ENCODE assay signal across 10 mouse cellular contexts in the genomic region with DNA sequence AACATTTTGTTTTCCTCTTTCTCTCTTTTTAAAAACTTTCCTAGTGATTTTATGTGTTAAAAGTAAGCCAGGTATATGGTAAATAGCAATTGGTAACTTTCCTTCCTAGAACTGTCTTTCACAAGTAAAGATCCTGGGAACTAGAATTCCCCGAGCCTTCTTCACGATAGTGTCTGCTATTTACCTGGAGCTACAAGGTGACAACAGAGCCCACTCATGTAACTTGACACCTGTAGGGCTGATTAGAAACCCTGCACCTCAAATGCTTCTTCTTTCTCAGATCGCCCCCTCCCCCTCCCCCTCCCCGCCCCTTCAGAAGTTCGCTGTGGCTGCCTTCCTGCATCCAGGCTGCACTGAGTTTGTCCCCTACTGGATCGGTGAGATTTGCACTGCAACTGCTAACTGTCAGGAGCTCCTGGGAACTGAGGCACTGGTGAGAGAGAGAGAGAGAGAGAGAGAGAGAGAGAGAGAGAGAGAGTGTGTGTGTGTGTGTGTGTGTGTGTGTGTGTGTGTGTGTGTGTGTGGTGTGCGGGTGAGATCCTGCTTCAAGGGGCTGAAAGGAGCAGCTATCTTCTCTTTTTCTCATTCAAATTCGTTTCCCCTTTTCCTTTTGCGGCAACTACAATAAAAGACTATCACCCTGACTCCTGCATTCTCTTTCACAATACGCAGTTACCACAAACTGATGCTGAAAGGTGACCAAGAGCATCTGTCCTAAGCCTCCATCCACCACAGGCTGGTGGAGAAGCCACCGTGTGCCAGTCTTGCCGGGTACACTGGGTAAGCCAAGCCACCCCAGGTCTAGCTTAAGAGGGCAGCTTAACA.
DNase-seq lines count a peak whose midpoint lies in the region; ATAC-seq and TF ChIP-seq lines count a peak whose summit lies in the region.
"Had no signal": no experiment of that assay in that cellular context is flagged by ENCODE, and none has a peak within 500 bp of the region (broad histone marks: within the 10 kb centered on the region; RNA-seq: fewer than 3 reads in every experiment).

No protein-coding gene starts in this region.

- WGBS in forebrain, embryonic 16.5 days: 25% methylated on average over 12 of the region's 12 CpGs
- 15% methylated on average over 12 of the region's 12 CpGs for WGBS in forebrain, embryonic 13.5 days
- 12% methylated on average over 12 of the region's 12 CpGs for WGBS in spleen, adult 2 months
- WGBS in hindbrain, embryonic 14.5 days: 12% methylated on average over 11 of the region's 12 CpGs

- H3K9me3 ChIP-seq in forebrain, embryonic 16.5 days (ENCODE audit: control insufficient read depth, low read length): no peaks in the 10 kb centered on the region
- H3K9me3 ChIP-seq in forebrain, embryonic 13.5 days (replicated peaks): no peaks in the 10 kb centered on the region
- no peaks in the 10 kb centered on the region for H3K9me3 ChIP-seq in hindbrain, embryonic 14.5 days (ENCODE audit: control insufficient read depth, low read length)

- H3K9ac ChIP-seq in forebrain, embryonic 16.5 days (replicated peaks; ENCODE audit: low read depth, low read length): no peak overlapping the region
- no peak overlapping the region for H3K9ac ChIP-seq in forebrain, embryonic 13.5 days
- no peak overlapping the region for H3K9ac ChIP-seq in hindbrain, embryonic 14.5 days

- no peaks in the 10 kb centered on the region for H3K27me3 ChIP-seq in forebrain, embryonic 16.5 days (replicated peaks; ENCODE audit: control insufficient read depth, insufficient read depth, low read length)
- H3K27me3 ChIP-seq in forebrain, embryonic 13.5 days: no peaks in the 10 kb centered on the region
- H3K27me3 ChIP-seq in spleen, adult 2 months (ENCODE audit: control insufficient read depth, insufficient read depth, low read length): no peaks in the 10 kb centered on the region
- peaks cover 7% of the 10 kb centered on the region; the same call in 1 of the 2 replicates for H3K27me3 ChIP-seq in hindbrain, embryonic 14.5 days (ENCODE audit: control insufficient read depth, insufficient read depth, low read length)

- DNase-seq in spleen, adult 2 months (ENCODE audit: low read depth in 1 of 2, low spot score in 2 of 2): peak in 1 of 2 experiments; percentile 12
- DNase-seq in spleen, postnatal 4 days (ENCODE audit: low spot score in 2 of 2): no peak
- no peak for DNase-seq in frontal cortex, postnatal 14 days (ENCODE audit: low spot score in 2 of 2)
- DNase-seq in ovary, adult 18-20 months (ENCODE audit: low spot score): no peak
- DNase-seq in hindbrain, embryonic 14.5 days (ENCODE audit: low spot score): no peak

- 0 out of 2 replicates have a peak overlapping the region, but pooled peaks have one; percentile 28 for H3K27ac ChIP-seq in forebrain, embryonic 16.5 days (ENCODE audit: low read length)
- H3K27ac ChIP-seq in forebrain, embryonic 13.5 days: no peak overlapping the region
- H3K27ac ChIP-seq in spleen, adult 2 months (ENCODE audit: insufficient read depth, low read length): peak overlapping the region; percentile 93
- H3K27ac ChIP-seq in hindbrain, embryonic 14.5 days: no peak overlapping the region

- no peak for TF ChIP-seq CTCF in spleen, adult 2 months (IDR thresholded peaks at IDR 0.05; ENCODE audit: extremely low read depth, insufficient read depth, insufficient read length, insufficient replicate concordance)

- H3K4me3 ChIP-seq in forebrain, embryonic 16.5 days (replicated peaks; ENCODE audit: low read length): no peak overlapping the region
- no peak overlapping the region for H3K4me3 ChIP-seq in forebrain, embryonic 13.5 days
- peak overlapping the region; percentile 64 for H3K4me3 ChIP-seq in spleen, adult 2 months (ENCODE audit: extremely low read depth, insufficient read depth, insufficient read length)
- H3K4me3 ChIP-seq in hindbrain, embryonic 14.5 days (replicated peaks; ENCODE audit: low read length): no peak overlapping the region
- H3K4me3 ChIP-seq: myocyte had no signal

- no peaks in the 10 kb centered on the region for H3K36me3 ChIP-seq in forebrain, embryonic 16.5 days (ENCODE audit: control insufficient read depth, insufficient read depth)
- H3K36me3 ChIP-seq in forebrain, embryonic 13.5 days (ENCODE audit: poor library complexity, severe bottlenecking): no peaks in the 10 kb centered on the region
- H3K36me3 ChIP-seq in spleen, adult 2 months (ENCODE audit: control insufficient read depth, insufficient read depth, low read length): peaks cover 7% of the 10 kb centered on the region; the same call in 1 of the 2 replicates
- no peaks in the 10 kb centered on the region for H3K36me3 ChIP-seq in hindbrain, embryonic 14.5 days (replicated peaks; ENCODE audit: control insufficient read depth, insufficient read depth)

- peaks cover 34% of the 10 kb centered on the region for H3K4me1 ChIP-seq in forebrain, embryonic 16.5 days (replicated peaks; ENCODE audit: control insufficient read depth, insufficient read depth, low read length)
- H3K4me1 ChIP-seq in forebrain, embryonic 13.5 days: peaks cover 65% of the 10 kb centered on the region
- H3K4me1 ChIP-seq in spleen, adult 2 months (ENCODE audit: control insufficient read depth, insufficient read depth, insufficient read length): peaks cover 10% of the 10 kb centered on the region
- H3K4me1 ChIP-seq in hindbrain, embryonic 14.5 days (replicated peaks; ENCODE audit: control insufficient read depth, insufficient read depth, low read length): peaks cover 19% of the 10 kb centered on the region

- no peak overlapping the region for H3K4me2 ChIP-seq in forebrain, embryonic 16.5 days (ENCODE audit: low read length)
- H3K4me2 ChIP-seq in forebrain, embryonic 13.5 days: no peak overlapping the region
- no peak overlapping the region for H3K4me2 ChIP-seq in hindbrain, embryonic 14.5 days (replicated peaks)

- peak; percentile 7; the same call in 1 of the 2 replicates for TF ChIP-seq POLR2A in spleen, adult 2 months (IDR thresholded peaks at IDR 0.05; ENCODE audit: low read depth, low read length)

- no peak for ATAC-seq in forebrain, embryonic 16.5 days
- ATAC-seq in forebrain, embryonic 13.5 days: no peak
- peak; percentile 79 for ATAC-seq in megakaryocyte, adult 5-6 weeks (ENCODE audit: poor library complexity, severe bottlenecking)
- ATAC-seq in hindbrain, embryonic 14.5 days (ENCODE audit: low FRiP score): no peak
- ATAC-seq: forebrain, embryonic 14.5 days had no signal

Comparison
In these comparisons a context has a peak if more than half of its experiments do, and no peak if none do; other contexts are left out.
1. H3K27ac ChIP-seq: peak in forebrain, embryonic 16.5 days (single experiment) and spleen, adult 2 months (single experiment); none in forebrain, embryonic 13.5 days (single experiment) and hindbrain, embryonic 14.5 days (single experiment).